Mouse (Mus musculus) kidney, embryonic 14.5 days (tissue): Measurements from ENCODE around the gene Inhba. TPM values are rescaled to one million over a fixed set of nuclear protein-coding genes. Genes with fewer than 3 reads are reported as not detected.

ENCODE experiments used
- ATAC-seq: fragments of 200-750 bp; cut with Nextera tagmentation; 2 replicates; pipeline ENCODE4 v1.8.0; 2017; ENCODE audit warnings: moderate number of reproducible peaks, mild to moderate bottlenecking, moderate TSS enrichment, moderate library complexity; ENCODE audit not compliant: low FRiP score, low TSS enrichment
- H3K27ac ChIP-seq: fragments of 300-500 bp; sonication (generic); 2 replicates; pipeline ENCODE4 v1.5.1; 2014; ENCODE audit warnings: low read depth, mild to moderate bottlenecking, low read length, moderate library complexity, mixed read lengths
- H3K27me3 ChIP-seq: fragments of 300-500 bp; sonication (generic); 2 replicates; pipeline ENCODE4 v1.6.1; 2014; ENCODE audit warnings: mild to moderate bottlenecking, low read length; ENCODE audit not compliant: control insufficient read depth, insufficient read depth
- H3K36me3 ChIP-seq: fragments of 300-500 bp; sonication (generic); 2 replicates; pipeline ENCODE4 v1.6.1; 2014; ENCODE audit warnings: low read length, mixed read lengths; ENCODE audit not compliant: control insufficient read depth, insufficient read depth
- H3K4me1 ChIP-seq: fragments of 300-500 bp; sonication (generic); 2 replicates; pipeline ENCODE4 v1.6.1; 2014; ENCODE audit warnings: low read length, mixed read lengths; ENCODE audit not compliant: control insufficient read depth, insufficient read depth
- H3K4me2 ChIP-seq: fragments of 300-500 bp; sonication (generic); replicated peaks from 2 replicates; pipeline ENCODE4 v1.6.1; 2014; ENCODE audit warnings: low read depth, mild to moderate bottlenecking, low read length
- H3K4me3 ChIP-seq: fragments of 300-500 bp; sonication (generic); 2 replicates; pipeline ENCODE4 v1.5.1; 2014; ENCODE audit warnings: mild to moderate bottlenecking, low read length
- H3K9ac ChIP-seq: fragments of 300-500 bp; sonication (generic); 2 replicates; pipeline ENCODE4 v1.6.1; 2014; ENCODE audit warnings: low read depth, mild to moderate bottlenecking, low read length, moderate library complexity
- H3K9me3 ChIP-seq: fragments of 300-500 bp; sonication (generic); 2 replicates; pipeline ENCODE4 v1.6.1; 2016; ENCODE audit warnings: low read length; ENCODE audit not compliant: control insufficient read depth
- WGBS: fragments of 180-500 bp; shearing (Covaris S2); extraction: QIAGEN DNeasy Blood & Tissue Kit; methylation state at CpG from one replicate; pipeline ENCODE4 v1.1.7; 2014; 5-methylcytosine and 5-hydroxymethylcytosine counted together
- polyA plus RNA-seq: library from polyadenylated mRNA; unstranded; fragments of >200 nt; fragmentation: Nextera tagmentation; extraction: Ambion mirVana; gene quantifications from 2 replicates; pipeline ENCODE4 v1.2.1, GENCODE M21; 2014

Gene Inhba
- polyA plus RNA-seq, 1 experiment from 2014 or later: 0.79 TPM

DNA sequence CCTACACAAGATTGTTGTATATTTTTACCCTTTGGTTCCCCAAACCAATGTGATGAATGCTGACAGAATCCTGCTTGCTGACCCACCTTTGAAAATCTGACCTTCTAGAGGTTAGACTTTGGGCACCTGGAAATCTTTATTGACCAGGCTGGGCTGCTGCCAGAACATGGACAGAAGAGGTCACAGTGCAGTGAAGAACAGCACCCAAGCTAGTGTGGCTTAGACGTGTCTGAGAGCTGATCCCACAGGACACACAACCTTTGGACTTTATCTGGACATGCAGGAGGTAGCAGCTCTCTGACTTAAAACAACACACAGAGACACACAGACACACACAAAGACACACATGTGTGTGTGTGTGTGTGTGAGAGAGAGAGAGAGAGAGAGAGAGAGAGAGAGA, 3.3 kb upstream of the Inhba start:
- Histone ChIP-seq H3K9ac (no peak overlapping the region), H3K9me3 (no peaks in the 10 kb centered on the region), H3K4me1 (no peaks in the 10 kb centered on the region), H3K4me3 (no peak overlapping the region), H3K4me2 (no peak overlapping the region), H3K36me3 (no peaks in the 10 kb centered on the region), H3K27ac (no peak overlapping the region), H3K27me3 (no peaks in the 10 kb centered on the region; the same call in 1 of the 2 replicates)
- 59% methylated on average over 1 of the region's 1 CpGs for WGBS
- ATAC-seq: no peak

DNA sequence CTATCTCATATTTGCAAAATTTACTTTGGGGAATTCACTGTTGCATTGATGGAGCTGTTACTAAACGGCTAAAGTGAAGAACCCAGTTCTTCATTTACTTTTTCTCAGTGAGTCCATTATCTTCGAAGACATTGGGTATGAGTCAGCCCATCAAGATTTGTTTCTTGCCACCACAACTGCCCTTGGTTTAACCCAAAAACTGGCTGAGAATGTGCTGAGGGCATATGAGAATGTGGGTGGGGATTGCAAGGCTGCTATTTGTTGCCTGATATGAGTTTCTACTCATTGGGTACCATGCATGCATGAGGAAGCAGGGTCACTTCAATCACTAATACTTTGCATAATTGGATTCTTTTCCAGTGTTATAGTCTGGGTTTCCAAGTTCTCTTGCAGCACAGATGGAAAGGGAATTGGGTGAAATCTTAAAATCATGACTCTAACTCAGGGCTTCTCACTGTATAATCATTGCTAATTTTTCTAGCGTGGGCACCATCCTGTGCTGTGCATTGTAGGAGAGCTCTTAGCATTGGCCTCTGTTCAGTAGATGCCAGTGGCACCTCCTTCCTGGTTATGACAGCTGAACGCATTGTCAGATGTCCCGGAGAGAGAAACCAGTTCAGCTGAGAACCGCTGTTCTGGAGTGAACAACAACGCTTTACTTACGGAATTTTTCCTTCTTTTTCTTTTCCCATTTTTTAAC, 1.7 kb upstream of the Inhba start:
- no peaks in the 10 kb centered on the region for H3K4me1 ChIP-seq
- 91% methylated on average over 8 of the region's 8 CpGs for WGBS
- H3K36me3 ChIP-seq: no peaks in the 10 kb centered on the region
- H3K9me3 ChIP-seq: no peaks in the 10 kb centered on the region
- no peak for ATAC-seq
- H3K4me2 ChIP-seq: no peak overlapping the region
- H3K4me3 ChIP-seq: no peak overlapping the region
- no peak overlapping the region for H3K27ac ChIP-seq
- H3K27me3 ChIP-seq: no peaks in the 10 kb centered on the region; the same call in 1 of the 2 replicates
- H3K9ac ChIP-seq: no peak overlapping the region

DNA sequence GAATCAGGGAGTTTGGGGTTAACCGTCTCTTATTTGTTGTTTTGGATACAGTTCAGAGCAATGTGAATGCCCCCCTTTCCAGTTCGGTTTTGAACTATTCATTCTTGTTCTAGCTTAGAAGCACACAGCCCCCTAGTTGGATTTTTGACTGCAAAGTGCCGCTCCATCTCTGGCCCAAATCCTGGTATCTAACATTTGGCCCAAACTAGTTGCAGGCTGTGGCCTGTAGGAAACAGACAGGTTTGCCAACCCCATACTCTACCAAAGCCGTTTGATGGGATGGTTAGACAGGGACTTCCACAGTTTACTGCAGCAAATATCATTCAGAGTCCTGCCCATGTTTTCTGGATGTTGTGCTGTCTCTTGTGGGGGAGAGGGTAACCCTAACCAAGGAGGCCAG, 1.1 kb upstream of the Inhba start:
- H3K4me2 ChIP-seq: no peak overlapping the region
- no peak overlapping the region for H3K9ac ChIP-seq
- H3K36me3 ChIP-seq: no peaks in the 10 kb centered on the region
- no peaks in the 10 kb centered on the region for H3K4me1 ChIP-seq
- H3K27ac ChIP-seq: no peak overlapping the region
- no peak for ATAC-seq
- peaks cover 1% of the 10 kb centered on the region; the same call in 1 of the 2 replicates for H3K27me3 ChIP-seq
- H3K4me3 ChIP-seq: no peak overlapping the region
- 90% methylated on average over 4 of the region's 4 CpGs for WGBS
- H3K9me3 ChIP-seq: no peaks in the 10 kb centered on the region

DNA sequence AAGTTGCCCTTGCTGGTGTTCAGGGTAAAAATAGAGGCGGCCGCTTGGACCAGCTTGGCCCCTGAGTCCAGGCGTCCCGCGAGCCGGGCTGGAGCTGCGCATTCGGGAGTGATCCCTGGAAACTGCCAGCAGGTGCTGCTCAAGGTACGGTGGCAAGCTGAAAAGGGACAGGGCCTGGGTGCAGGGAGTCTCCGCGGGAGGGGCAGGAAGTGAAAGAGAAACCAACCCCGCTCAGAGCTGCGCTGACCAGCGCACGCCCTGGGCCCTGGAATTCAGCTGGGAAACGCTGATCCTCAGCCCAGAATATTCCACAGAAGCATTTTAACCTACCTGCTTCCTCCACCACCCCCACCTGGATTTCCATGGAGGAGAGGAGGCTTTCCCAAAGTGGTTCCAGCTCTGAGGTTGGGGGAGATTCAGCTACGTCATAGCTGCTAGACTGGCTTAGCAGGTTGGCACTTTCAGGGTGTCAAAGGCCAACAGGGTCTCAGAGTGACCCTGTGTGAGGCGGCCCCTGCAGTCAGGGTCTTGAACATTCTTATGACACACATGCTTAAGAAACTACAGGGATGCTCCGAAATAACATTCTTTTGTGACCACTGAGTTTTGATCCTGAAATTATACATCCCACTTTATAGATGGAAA, 714 bp downstream of the Inhba start:
- peak overlapping the region; percentile 29; the same call in 1 of the 2 replicates for H3K9ac ChIP-seq
- H3K27ac ChIP-seq: no peak overlapping the region
- peak overlapping the region; percentile 91 for H3K4me2 ChIP-seq
- WGBS: 6% methylated on average over 19 of the region's 19 CpGs
- no peaks in the 10 kb centered on the region for H3K36me3 ChIP-seq
- H3K9me3 ChIP-seq: no peaks in the 10 kb centered on the region
- peak; percentile 96 for ATAC-seq
- H3K4me1 ChIP-seq: no peaks in the 10 kb centered on the region
- peaks cover 10% of the 10 kb centered on the region; the same call in 1 of the 2 replicates for H3K27me3 ChIP-seq
- peak overlapping the region; percentile 47 for H3K4me3 ChIP-seq

DNA sequence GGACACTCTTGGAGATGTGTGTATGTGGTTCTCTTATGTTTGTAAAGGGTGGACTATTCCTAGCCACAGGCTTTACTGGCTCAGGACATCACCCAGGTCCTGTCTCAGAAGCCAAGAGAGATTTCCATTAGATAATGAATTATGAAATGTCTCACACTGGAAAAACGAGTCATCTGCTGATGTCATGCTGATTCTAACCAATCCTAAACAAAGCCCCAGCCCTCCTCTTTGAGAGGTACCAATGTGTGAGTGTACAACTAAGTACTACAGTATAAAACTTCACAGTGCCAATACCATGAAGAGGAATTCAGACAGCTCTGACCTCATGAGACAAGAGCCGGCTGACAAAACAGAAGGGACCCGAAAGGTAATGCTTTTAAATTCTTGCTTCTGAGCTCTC, 2.5 kb downstream of the Inhba start:
- Histone ChIP-seq H3K4me3 (no peak overlapping the region), H3K9me3 (no peaks in the 10 kb centered on the region), H3K27ac (no peak overlapping the region), H3K4me2 (no peak overlapping the region), H3K9ac (no peak overlapping the region), H3K36me3 (no peaks in the 10 kb centered on the region), H3K27me3 (peaks cover 19% of the 10 kb centered on the region), H3K4me1 (no peaks in the 10 kb centered on the region)
- WGBS: 53% methylated on average over 3 of the region's 3 CpGs
- ATAC-seq: no peak

DNA sequence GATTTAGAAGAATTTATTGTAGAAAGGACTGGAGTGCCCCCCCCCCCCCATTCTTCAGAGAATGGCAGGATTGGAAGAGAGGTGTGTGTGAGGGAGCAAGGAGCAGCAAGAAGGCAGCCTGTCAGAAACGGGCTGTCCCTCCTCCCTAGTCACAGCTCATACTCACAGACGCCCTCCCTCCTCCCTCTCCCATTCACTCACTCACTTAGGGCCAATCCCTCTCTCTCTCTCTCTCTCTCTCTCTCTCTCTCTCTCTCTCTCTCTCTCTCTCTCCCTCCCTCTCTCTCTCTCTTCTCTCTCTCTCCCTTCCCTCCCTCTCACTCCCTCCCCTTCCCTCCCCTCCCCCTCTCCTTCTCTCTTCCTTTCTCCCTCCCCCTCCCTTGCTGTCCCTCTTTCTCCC, 4.9 kb downstream of the Inhba start:
- Histone ChIP-seq H3K9me3 (no peaks in the 10 kb centered on the region), H3K36me3 (no peaks in the 10 kb centered on the region), H3K27ac (no peak overlapping the region), H3K4me2 (no peak overlapping the region), H3K4me3 (no peak overlapping the region), H3K27me3 (peaks cover 19% of the 10 kb centered on the region), H3K4me1 (no peaks in the 10 kb centered on the region), H3K9ac (no peak overlapping the region)
- WGBS: no CpG with 5 or more reads among the region's 2 CpGs
- no peak for ATAC-seq

GRCm38 (mm10) chr13:16017338-16017737, 5.7 kb downstream of the Inhba start:
- peak overlapping the region; percentile 31; the same call in 1 of the 2 replicates for H3K9ac ChIP-seq
- no peaks in the 10 kb centered on the region for H3K4me1 ChIP-seq
- no peaks in the 10 kb centered on the region for H3K9me3 ChIP-seq
- no peaks in the 10 kb centered on the region for H3K36me3 ChIP-seq
- ATAC-seq: 0 out of 2 replicates have a peak, but pooled peaks have one; percentile 16
- H3K4me2 ChIP-seq: peak overlapping the region; percentile 62
- peak overlapping the region; percentile 39 for H3K4me3 ChIP-seq
- peaks cover 19% of the 10 kb centered on the region for H3K27me3 ChIP-seq
- 1% methylated on average over 20 of the region's 20 CpGs for WGBS
- no peak overlapping the region for H3K27ac ChIP-seq

DNA sequence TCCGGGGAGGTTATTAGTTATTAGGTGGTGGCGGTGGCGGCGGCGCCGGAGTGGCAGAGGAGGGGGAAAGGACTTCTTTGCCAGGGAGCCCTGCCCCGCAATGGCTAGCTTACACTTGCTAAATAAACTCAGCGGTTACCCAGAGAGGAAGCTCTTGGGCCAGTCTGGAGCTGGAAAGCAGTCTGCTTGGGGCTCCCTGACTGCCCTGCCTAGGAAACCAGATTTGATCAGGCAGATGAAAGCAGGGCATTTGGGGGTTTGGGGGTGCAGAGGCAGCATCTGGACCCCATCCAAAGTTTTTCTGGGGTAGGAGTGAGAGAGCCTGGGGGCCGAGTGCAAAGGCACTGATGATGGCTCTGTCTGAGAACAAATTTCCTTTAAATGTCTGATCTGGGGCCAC, 6.1 kb downstream of the Inhba start:
- no peaks in the 10 kb centered on the region for H3K9me3 ChIP-seq
- WGBS: 5% methylated on average over 9 of the region's 9 CpGs
- no peak overlapping the region for H3K27ac ChIP-seq
- H3K36me3 ChIP-seq: no peaks in the 10 kb centered on the region
- H3K27me3 ChIP-seq: peaks cover 19% of the 10 kb centered on the region
- no peak for ATAC-seq
- peak overlapping the region; percentile 39 for H3K4me3 ChIP-seq
- H3K9ac ChIP-seq: peak overlapping the region; percentile 31; the same call in 1 of the 2 replicates
- H3K4me2 ChIP-seq: peak overlapping the region; percentile 62
- H3K4me1 ChIP-seq: no peaks in the 10 kb centered on the region
